Mouse (Mus musculus) liver, postnatal 0 days (tissue): ENCODE data around the gene 1700011M02Rik. TPM values are rescaled to one million over a fixed set of nuclear protein-coding genes. Genes with fewer than 3 reads are reported as not detected.
"Not testable (repeated sequence)": the region's sequence is repeated elsewhere in the genome, so short reads cannot be mapped to it uniquely, and the experiment has no call there.

Source experiments
- ATAC-seq: fragments of 200-750 bp; cut with Nextera tagmentation; 2 replicates; pipeline ENCODE4 v1.8.0; 2017; ENCODE audit warnings: mild to moderate bottlenecking, moderate library complexity
- DNase-seq: peaks from one replicate; pipeline ENCODE4 v3.0.0-alpha.2; 2016
- H3K27ac ChIP-seq: fragments of 300-500 bp; sonication (generic); 2 replicates; pipeline ENCODE4 v1.5.1; 2014; ENCODE audit warnings: antibody characterized with exemption, moderate library complexity, mild to moderate bottlenecking, low read depth
- H3K27me3 ChIP-seq: fragments of 300-500 bp; sonication (generic); 2 replicates; pipeline ENCODE4 v1.6.1; 2014; ENCODE audit warnings: low read length, control low read depth, mixed read lengths; ENCODE audit not compliant: insufficient read depth
- H3K36me3 ChIP-seq: fragments of 300-500 bp; sonication (generic); replicated peaks from 2 replicates; pipeline ENCODE4 v1.6.1; 2014; ENCODE audit warnings: mild to moderate bottlenecking, control low read depth, low read length, moderate library complexity, mixed read lengths; ENCODE audit not compliant: insufficient read depth
- H3K4me1 ChIP-seq: fragments of 300-500 bp; sonication (generic); 2 replicates; pipeline ENCODE4 v1.6.1; 2014; ENCODE audit warnings: antibody characterized with exemption, mild to moderate bottlenecking, control low read depth; ENCODE audit not compliant: insufficient read depth
- H3K4me2 ChIP-seq: fragments of 300-500 bp; sonication (generic); 2 replicates; pipeline ENCODE4 v1.6.1; 2014; ENCODE audit warnings: low read depth, mild to moderate bottlenecking, low read length, moderate library complexity, mixed read lengths
- H3K4me3 ChIP-seq: fragments of 300-500 bp; sonication (generic); 2 replicates; pipeline ENCODE4 v1.5.1; 2014; ENCODE audit warnings: low read depth, low read length
- H3K9ac ChIP-seq: fragments of 300-500 bp; sonication (generic); replicated peaks from 2 replicates; pipeline ENCODE4 v1.6.1; 2014; ENCODE audit warnings: mild to moderate bottlenecking, moderate library complexity
- H3K9me3 ChIP-seq: fragments of 300-500 bp; sonication (generic); 2 replicates; pipeline ENCODE4 v1.6.1; 2016; ENCODE audit warnings: mild to moderate bottlenecking, control low read depth, low read length, mixed read lengths
- CTCF ChIP-seq: sonication (generic); IDR thresholded peaks from 2 replicates; pipeline ENCODE4 v1.5.1; 2016; ENCODE audit warnings: antibody characterized with exemption, low read depth
- EP300 ChIP-seq: IDR thresholded peaks from 2 replicates; pipeline ENCODE4 v1.6.1; 2016; ENCODE audit warnings: antibody characterized with exemption, low read depth, mild to moderate bottlenecking
- WGBS: fragments of 180-500 bp; shearing (Covaris S2); extraction: QIAGEN DNeasy Blood & Tissue Kit; methylation state at CpG from one replicate; pipeline ENCODE4 v1.1.7; 2014; ENCODE audit not compliant: insufficient replicate concordance; 5-methylcytosine and 5-hydroxymethylcytosine counted together
- polyA plus RNA-seq: library from polyadenylated mRNA; unstranded; fragments of >200 nt; fragmentation: Nextera tagmentation; extraction: Ambion mirVana; gene quantifications from 2 replicates; pipeline ENCODE4 v1.2.1, GENCODE M21; 2015

The 1700011M02Rik gene
- not detected in 2 replicates for polyA plus RNA-seq

GRCm38 (mm10) chrX:102908587-102908986 lies at the start of gene 1700011M02Rik, which contains the start of gene Dmrtc1a:
1700011M02Rik (plus strand) TSS chrX:102908905.
Dmrtc1a (minus strand) TSS chrX:102908687.
- H3K36me3 ChIP-seq, DNase-seq, H3K4me1 ChIP-seq, H3K27ac ChIP-seq, H3K9ac ChIP-seq, H3K9me3 ChIP-seq, H3K4me3 ChIP-seq, H3K4me2 ChIP-seq, ATAC-seq, H3K27me3 ChIP-seq: not testable (repeated sequence)
- 82% methylated on average over 6 of the region's 9 CpGs for WGBS

GRCm38 (mm10) chrX:102867871-102868270 lies 40.8 kb upstream of the 1700011M02Rik start, which contains the start of gene 1700031F05Rik:
1700031F05Rik (minus strand) TSS chrX:102867971.
- H3K4me2 ChIP-seq = no peak within 1 kb of the TSS
- ATAC-seq = no peak
- TF ChIP-seq EP300 (no peak), CTCF (no peak)
- 79% methylated on average over 6 of the region's 6 CpGs for WGBS
- H3K9ac ChIP-seq = no peak within 1 kb of the TSS
- no peak within 1 kb of the TSS for H3K4me3 ChIP-seq
- H3K4me1 ChIP-seq = no peaks in the 10 kb centered on the region
- DNase-seq = no peak
- no peaks in the 10 kb centered on the region for H3K9me3 ChIP-seq
- no peaks in the 10 kb centered on the region for H3K36me3 ChIP-seq
- no peaks in the 10 kb centered on the region for H3K27me3 ChIP-seq
- H3K27ac ChIP-seq = no peak within 1 kb of the TSS

GRCm38 (mm10) chrX:102914823-102915222 lies 6.1 kb downstream of the 1700011M02Rik start:
- DNase-seq, H3K9ac ChIP-seq, H3K36me3 ChIP-seq, H3K27ac ChIP-seq, H3K27me3 ChIP-seq, H3K4me1 ChIP-seq, H3K4me3 ChIP-seq, ATAC-seq, H3K9me3 ChIP-seq, H3K4me2 ChIP-seq: not testable (repeated sequence)
- WGBS = 72% methylated on average over 1 of the region's 1 CpGs

GRCm38 (mm10) chrX:102926707-102927106 lies 18.0 kb downstream of the 1700011M02Rik start:
- not testable (repeated sequence) for H3K36me3 ChIP-seq, H3K27me3 ChIP-seq, DNase-seq, H3K4me2 ChIP-seq, H3K4me3 ChIP-seq, H3K27ac ChIP-seq, H3K4me1 ChIP-seq, H3K9ac ChIP-seq, ATAC-seq, H3K9me3 ChIP-seq
- 35% methylated on average over 4 of the region's 4 CpGs for WGBS
- TF ChIP-seq CTCF = peak; percentile 52

- not testable (repeated sequence) for H3K27me3 ChIP-seq, H3K4me2 ChIP-seq, ATAC-seq, H3K27ac ChIP-seq, H3K9me3 ChIP-seq, H3K36me3 ChIP-seq, H3K9ac ChIP-seq, DNase-seq, H3K4me1 ChIP-seq, H3K4me3 ChIP-seq
- 69% methylated on average over 6 of the region's 6 CpGs for WGBS
These were observed 19.4 kb downstream of the 1700011M02Rik start, which contains the start of gene 1700018G05Rik for GRCm38 (mm10) chrX:102928072-102928471. 1700018G05Rik (plus strand) TSS chrX:102928372.

GRCm38 (mm10) chrX:102932992-102933570 lies 24.4 kb downstream of the 1700011M02Rik start:
- ATAC-seq = no peak
- Histone ChIP-seq H3K27ac (no peak overlapping the region), H3K9ac (no peak overlapping the region), H3K9me3 (no peaks in the 10 kb centered on the region), H3K27me3 (0 out of 2 replicates have a peak, but pooled peaks cover 23% of the 10 kb centered on the region), H3K4me3 (peak overlapping the region; percentile 38; the same call in 1 of the 2 replicates), H3K36me3 (no peaks in the 10 kb centered on the region), H3K4me2 (no peak overlapping the region), H3K4me1 (no peaks in the 10 kb centered on the region)
- TF ChIP-seq CTCF (no peak), EP300 (no peak)
- WGBS = 42% methylated on average over 12 of the region's 12 CpGs
- DNase-seq = no peak
